Mouse (Mus musculus) intestine, embryonic 14.5 days (tissue): ENCODE data around the gene Nol10. TPM values are rescaled to one million over a fixed set of nuclear protein-coding genes. Genes with fewer than 3 reads are reported as not detected.

Source experiments
- ATAC-seq: fragments of 200-750 bp; cut with Nextera tagmentation; replicated peaks from 2 replicates; pipeline ENCODE4 v1.8.0; 2017; ENCODE audit warnings: low read depth, moderate number of reproducible peaks, moderate TSS enrichment, moderate library complexity; ENCODE audit not compliant: low FRiP score, low TSS enrichment
- DNase-seq: peaks from one replicate; pipeline ENCODE4 v3.0.0-alpha.2; 2018; ENCODE audit warnings: low spot score
- H3K27ac ChIP-seq: fragments of 300-500 bp; sonication (generic); 2 replicates; pipeline ENCODE4 v1.5.1; 2014; ENCODE audit warnings: low read depth, mild to moderate bottlenecking, control low read depth
- H3K27me3 ChIP-seq: fragments of 300-500 bp; sonication (generic); replicated peaks from 2 replicates; pipeline ENCODE4 v1.6.1; 2014; ENCODE audit warnings: low read length, control low read depth; ENCODE audit not compliant: control insufficient read depth, insufficient read depth
- H3K36me3 ChIP-seq: fragments of 300-500 bp; sonication (generic); 2 replicates; pipeline ENCODE4 v1.6.1; 2014; ENCODE audit warnings: low read length, control low read depth; ENCODE audit not compliant: control insufficient read depth, insufficient read depth
- H3K4me1 ChIP-seq: fragments of 300-500 bp; sonication (generic); replicated peaks from 2 replicates; pipeline ENCODE4 v1.6.1; 2014; ENCODE audit warnings: low read length, control low read depth, mixed read lengths; ENCODE audit not compliant: control insufficient read depth, insufficient read depth
- H3K4me2 ChIP-seq: fragments of 300-500 bp; sonication (generic); 2 replicates; pipeline ENCODE4 v1.6.1; 2014; ENCODE audit warnings: low read length
- H3K4me3 ChIP-seq: fragments of 300-500 bp; sonication (generic); 2 replicates; pipeline ENCODE4 v1.5.1; 2014; ENCODE audit warnings: low read depth, low read length, control low read depth, mixed read lengths
- H3K9ac ChIP-seq: fragments of 300-500 bp; sonication (generic); 2 replicates; pipeline ENCODE4 v1.6.1; 2014; ENCODE audit warnings: mild to moderate bottlenecking, low read length
- H3K9me3 ChIP-seq: fragments of 300-500 bp; sonication (generic); 2 replicates; pipeline ENCODE4 v1.6.1; 2016; ENCODE audit warnings: low read length, control low read depth; ENCODE audit not compliant: control insufficient read depth
- WGBS: fragments of 180-500 bp; shearing (Covaris S2); extraction: QIAGEN DNeasy Blood & Tissue Kit; methylation state at CpG from one replicate; pipeline ENCODE4 v1.1.7; 2014; 5-methylcytosine and 5-hydroxymethylcytosine counted together
- polyA plus RNA-seq: library from polyadenylated mRNA; unstranded; fragments of >200 nt; fragmentation: Nextera tagmentation; extraction: Ambion mirVana; gene quantifications from 2 replicates; pipeline ENCODE4 v1.2.1, GENCODE M21; 2014

Nol10 gene
- polyA plus RNA-seq, 1 experiment from 2014 or later, result 20.0 TPM

GRCm38 (mm10) chr12:17430578-17430977, 82.3 kb downstream of the Nol10 start:
- WGBS, result 86% methylated on average over 2 of the region's 2 CpGs
- H3K27ac ChIP-seq, result no peak overlapping the region
- H3K36me3 ChIP-seq, result peaks cover 46% of the 10 kb centered on the region
- no peak overlapping the region for H3K9ac ChIP-seq
- DNase-seq (no peak), ATAC-seq (no peak)
- H3K9me3 ChIP-seq, result no peaks in the 10 kb centered on the region
- no peak overlapping the region for H3K4me3 ChIP-seq
- no peak overlapping the region for H3K4me2 ChIP-seq
- no peaks in the 10 kb centered on the region for H3K4me1 ChIP-seq
- H3K27me3 ChIP-seq, result no peaks in the 10 kb centered on the region

GRCm38 (mm10) chr12:17431166-17431565, 82.9 kb downstream of the Nol10 start:
- WGBS, result 71% methylated on average over 5 of the region's 5 CpGs
- Histone ChIP-seq H3K4me3 (no peak overlapping the region), H3K27me3 (no peaks in the 10 kb centered on the region), H3K36me3 (peaks cover 40% of the 10 kb centered on the region), H3K9me3 (no peaks in the 10 kb centered on the region), H3K4me1 (no peaks in the 10 kb centered on the region), H3K4me2 (no peak overlapping the region), H3K27ac (no peak overlapping the region), H3K9ac (no peak overlapping the region)
- no peak for DNase-seq
- no peak for ATAC-seq

- Histone ChIP-seq H3K4me1 (no peaks in the 10 kb centered on the region), H3K36me3 (peaks cover 33% of the 10 kb centered on the region), H3K9ac (no peak overlapping the region), H3K4me3 (no peak overlapping the region), H3K27ac (no peak overlapping the region), H3K27me3 (no peaks in the 10 kb centered on the region), H3K9me3 (no peaks in the 10 kb centered on the region), H3K4me2 (no peak overlapping the region)
- DNase-seq (no peak), ATAC-seq (no peak)
- WGBS, result 80% methylated on average over 4 of the region's 4 CpGs
Measured at GRCm38 (mm10) chr12:17431812-17432332, 83.6 kb downstream of the Nol10 start.

- H3K4me2 ChIP-seq, result no peak overlapping the region
- H3K4me3 ChIP-seq, result no peak overlapping the region
- H3K9me3 ChIP-seq, result no peaks in the 10 kb centered on the region
- 94% methylated on average over 4 of the region's 4 CpGs for WGBS
- no peaks in the 10 kb centered on the region for H3K4me1 ChIP-seq
- no peak overlapping the region for H3K27ac ChIP-seq
- H3K36me3 ChIP-seq, result peaks cover 27% of the 10 kb centered on the region
- H3K27me3 ChIP-seq, result no peaks in the 10 kb centered on the region
- H3K9ac ChIP-seq, result no peak overlapping the region
- no peak for DNase-seq
- no peak for ATAC-seq
Measured at GRCm38 (mm10) chr12:17433712-17434111, 85.5 kb downstream of the Nol10 start.

- WGBS, result 74% methylated on average over 2 of the region's 2 CpGs
- no peaks in the 10 kb centered on the region for H3K9me3 ChIP-seq
Measured at GRCm38 (mm10) chr12:17436471-17436870, 88.2 kb downstream of the Nol10 start.

GRCm38 (mm10) chr12:17440251-17440651, 92.0 kb downstream of the Nol10 start:
- Histone ChIP-seq H3K27me3 (no peaks in the 10 kb centered on the region), H3K4me2 (no peak overlapping the region), H3K9me3 (no peaks in the 10 kb centered on the region), H3K9ac (no peak overlapping the region), H3K36me3 (no peaks in the 10 kb centered on the region), H3K27ac (no peak overlapping the region), H3K4me1 (no peaks in the 10 kb centered on the region), H3K4me3 (no peak overlapping the region)
- no peak for ATAC-seq
- WGBS, result 62% methylated on average over 7 of the region's 7 CpGs
- no peak for DNase-seq

More at GRCm38 (mm10) chr12:17436471-17436870, 88.2 kb downstream of the Nol10 start:
- ATAC-seq (no peak), DNase-seq (no peak)
- Histone ChIP-seq H3K27me3 (no peaks in the 10 kb centered on the region), H3K4me1 (no peaks in the 10 kb centered on the region), H3K36me3 (peaks cover 2% of the 10 kb centered on the region; the same call in 1 of the 2 replicates), H3K4me2 (no peak overlapping the region), H3K27ac (no peak overlapping the region), H3K9ac (no peak overlapping the region), H3K4me3 (no peak overlapping the region)

- DNase-seq (no peak), ATAC-seq (no peak)
- no peaks in the 10 kb centered on the region for H3K27me3 ChIP-seq
- no peak overlapping the region for H3K4me2 ChIP-seq
- 76% methylated on average over 9 of the region's 9 CpGs for WGBS
- H3K36me3 ChIP-seq, result no peaks in the 10 kb centered on the region
- no peaks in the 10 kb centered on the region for H3K4me1 ChIP-seq
- H3K4me3 ChIP-seq, result no peak overlapping the region
- H3K27ac ChIP-seq, result no peak overlapping the region
- H3K9me3 ChIP-seq, result no peaks in the 10 kb centered on the region
- H3K9ac ChIP-seq, result no peak overlapping the region
Measured at GRCm38 (mm10) chr12:17441495-17441894, 93.2 kb downstream of the Nol10 start.

- no peak for ATAC-seq
- Histone ChIP-seq H3K4me1 (no peaks in the 10 kb centered on the region), H3K27me3 (no peaks in the 10 kb centered on the region), H3K4me3 (no peak overlapping the region), H3K9ac (no peak overlapping the region), H3K4me2 (no peak overlapping the region), H3K36me3 (no peaks in the 10 kb centered on the region), H3K9me3 (no peaks in the 10 kb centered on the region), H3K27ac (no peak overlapping the region)
- WGBS, result 59% methylated on average over 11 of the region's 11 CpGs
- no peak for DNase-seq
Measured at GRCm38 (mm10) chr12:17444406-17444805, 96.1 kb downstream of the Nol10 start.

- Histone ChIP-seq H3K36me3 (no peaks in the 10 kb centered on the region), H3K27me3 (no peaks in the 10 kb centered on the region), H3K4me3 (no peak overlapping the region), H3K9ac (no peak overlapping the region), H3K27ac (no peak overlapping the region), H3K9me3 (no peaks in the 10 kb centered on the region), H3K4me2 (no peak overlapping the region), H3K4me1 (no peaks in the 10 kb centered on the region)
- WGBS, result 90% methylated on average over 7 of the region's 7 CpGs
- DNase-seq, result no peak
- ATAC-seq, result no peak
Measured at GRCm38 (mm10) chr12:17445251-17445650, 97.0 kb downstream of the Nol10 start.
